Mouse (Mus musculus) midbrain, embryonic 12.5 days (tissue): Measurements from ENCODE around the gene Actl6b. TPM values are rescaled to one million over a fixed set of nuclear protein-coding genes. Genes with fewer than 3 reads are reported as not detected.
"Not testable (repeated sequence)": the region's sequence is repeated elsewhere in the genome, so short reads cannot be mapped to it uniquely, and the experiment has no call there.

Source experiments
- ATAC-seq: fragments of 200-750 bp; cut with Nextera tagmentation; 2 replicates; pipeline ENCODE4 v1.8.0; 2017; ENCODE audit warnings: low read depth, moderate TSS enrichment, moderate library complexity; ENCODE audit not compliant: low FRiP score
- H3K27ac ChIP-seq: fragments of 300-500 bp; sonication (generic); replicated peaks from 2 replicates; pipeline ENCODE4 v1.5.1; 2016; ENCODE audit warnings: mild to moderate bottlenecking
- H3K27me3 ChIP-seq: fragments of 300-500 bp; sonication (generic); 2 replicates; pipeline ENCODE4 v1.6.1; 2016; ENCODE audit warnings: mild to moderate bottlenecking
- H3K36me3 ChIP-seq: fragments of 300-500 bp; sonication (generic); 2 replicates; pipeline ENCODE4 v1.6.1; 2016
- H3K4me1 ChIP-seq: fragments of 300-500 bp; sonication (generic); 2 replicates; pipeline ENCODE4 v1.6.1; 2016
- H3K4me2 ChIP-seq: fragments of 300-500 bp; sonication (generic); replicated peaks from 2 replicates; pipeline ENCODE4 v1.6.1; 2016; ENCODE audit warnings: mild to moderate bottlenecking, moderate library complexity
- H3K4me3 ChIP-seq: fragments of 300-500 bp; sonication (generic); 2 replicates; pipeline ENCODE4 v1.5.1; 2016; ENCODE audit warnings: mild to moderate bottlenecking
- H3K9ac ChIP-seq: fragments of 300-500 bp; sonication (generic); replicated peaks from 2 replicates; pipeline ENCODE4 v1.6.1; 2016; ENCODE audit warnings: mild to moderate bottlenecking, moderate library complexity
- H3K9me3 ChIP-seq: fragments of 300-500 bp; sonication (generic); 2 replicates; pipeline ENCODE4 v1.6.1; 2016; ENCODE audit warnings: mild to moderate bottlenecking
- WGBS: fragments of 180-500 bp; shearing (Covaris S2); methylation state at CpG from one replicate; pipeline ENCODE4 v1.1.7; 2016; 5-methylcytosine and 5-hydroxymethylcytosine counted together
- microRNA-seq: library from miRNA; unstranded; fragments of <30 nt; microRNA quantifications from one replicate; pipeline ENCODE4, GENCODE M21; 2017
- polyA plus RNA-seq: library from polyadenylated mRNA; unstranded; fragments of >200 nt; fragmentation: Nextera tagmentation; extraction: Ambion mirVana; gene quantifications from 2 replicates; pipeline ENCODE4 v1.2.1, GENCODE M21; 2016

Gene Actl6b
- polyA plus RNA-seq, 1 experiment from 2014 or later = 89.4 TPM

- peaks cover 38% of the 10 kb centered on the region for H3K4me1 ChIP-seq
- no peak overlapping the region for H3K4me3 ChIP-seq
- no peak overlapping the region for H3K9ac ChIP-seq
- peaks cover 29% of the 10 kb centered on the region for H3K27me3 ChIP-seq
- peak overlapping the region; percentile 66 for H3K27ac ChIP-seq
- no peaks in the 10 kb centered on the region for H3K36me3 ChIP-seq
- WGBS = 15% methylated on average over 6 of the region's 6 CpGs
- ATAC-seq = no peak
- H3K4me2 ChIP-seq = no peak overlapping the region
- H3K9me3 ChIP-seq = no peaks in the 10 kb centered on the region
Observed at GRCm38 (mm10) chr5:137611245-137611602, 57.9 kb downstream of the Actl6b start.

GRCm38 (mm10) chr5:137613076-137613475, 59.8 kb downstream of the Actl6b start:
- 64% methylated on average over 5 of the region's 5 CpGs for WGBS
- H3K4me1 ChIP-seq = peaks cover 34% of the 10 kb centered on the region

GRCm38 (mm10) chr5:137613550-137613949, 60.2 kb downstream of the Actl6b start, which contains the start of gene Pcolce:
TSS of gene Pcolce (minus strand) at chr5:137613784.
- peak within 1 kb of the TSS; percentile 42; the same call in 1 of the 2 replicates for H3K27ac ChIP-seq
- no peaks in the 10 kb centered on the region for H3K9me3 ChIP-seq
- H3K4me1 ChIP-seq = peaks cover 29% of the 10 kb centered on the region
- H3K36me3 ChIP-seq = no peaks in the 10 kb centered on the region
- no peak within 1 kb of the TSS for H3K4me3 ChIP-seq
- H3K27me3 ChIP-seq = peaks cover 16% of the 10 kb centered on the region
- H3K9ac ChIP-seq = peak within 1 kb of the TSS; percentile 32; the same call in 1 of the 2 replicates
- no peak for ATAC-seq
- WGBS = 65% methylated on average over 11 of the region's 11 CpGs
- H3K4me2 ChIP-seq = 0 out of 2 replicates have a peak within 1 kb of the TSS, but pooled peaks have one; percentile 5

More at GRCm38 (mm10) chr5:137613076-137613475, 59.8 kb downstream of the Actl6b start:
- peaks cover 20% of the 10 kb centered on the region for H3K27me3 ChIP-seq
- no peak overlapping the region for H3K4me3 ChIP-seq
- H3K9ac ChIP-seq = no peak overlapping the region; the same call in 1 of the 2 replicates
- H3K4me2 ChIP-seq = no peak overlapping the region
- ATAC-seq = no peak
- H3K27ac ChIP-seq = peak overlapping the region; percentile 42; the same call in 1 of the 2 replicates
- no peaks in the 10 kb centered on the region for H3K36me3 ChIP-seq
- no peaks in the 10 kb centered on the region for H3K9me3 ChIP-seq

DNA sequence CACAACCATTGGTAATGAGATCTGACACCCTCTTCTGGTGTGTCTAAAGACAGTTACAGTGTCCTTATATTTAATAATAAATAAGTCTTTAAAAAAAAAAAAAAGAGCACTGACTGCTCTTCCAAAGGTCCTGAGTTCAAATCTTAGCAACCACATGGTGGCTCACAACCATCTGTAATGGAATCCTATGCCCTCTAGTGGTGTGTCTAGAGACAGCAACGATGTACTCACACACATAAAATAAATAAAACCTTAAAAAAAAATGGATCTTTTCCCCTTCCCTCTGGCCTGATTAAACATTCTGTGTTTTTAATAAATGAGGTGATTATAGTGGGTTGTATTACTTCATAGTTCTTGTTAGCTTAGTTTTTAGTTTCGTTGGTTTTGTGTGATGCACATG, 61.6 kb downstream of the Actl6b start:
- H3K9me3 ChIP-seq, H3K27me3 ChIP-seq, H3K27ac ChIP-seq, ATAC-seq, H3K4me3 ChIP-seq, H3K4me2 ChIP-seq, H3K36me3 ChIP-seq, H3K9ac ChIP-seq: not testable (repeated sequence)
- WGBS = 92% methylated on average over 2 of the region's 2 CpGs
- peaks cover 28% of the 10 kb centered on the region for H3K4me1 ChIP-seq

- no peak for ATAC-seq
- WGBS = 85% methylated on average over 7 of the region's 7 CpGs
Observed at GRCm38 (mm10) chr5:137615347-137615746, 62.0 kb downstream of the Actl6b start.

More at GRCm38 (mm10) chr5:137615347-137615746, 62.0 kb downstream of the Actl6b start:
- H3K27ac ChIP-seq = no peak overlapping the region
- H3K4me1 ChIP-seq = peaks cover 25% of the 10 kb centered on the region
- 0 out of 2 replicates have a peak, but pooled peaks cover 7% of the 10 kb centered on the region for H3K27me3 ChIP-seq
- H3K9me3 ChIP-seq = no peaks in the 10 kb centered on the region
- no peak overlapping the region for H3K9ac ChIP-seq
- no peaks in the 10 kb centered on the region for H3K36me3 ChIP-seq
- no peak overlapping the region for H3K4me3 ChIP-seq
- no peak overlapping the region for H3K4me2 ChIP-seq

Small RNAs within 50 kb of the gene (microRNA-seq; reads per million reads assigned to microRNA genes)
- gene Mir6418 = 0.93 reads per million

Other genes with a start within 250 kb of the Actl6b start
- 178 and 180 TPM in 2 replicates for gene Srrt, start 245.8 kb upstream of the Actl6b start, polyA plus RNA-seq
- gene Trip6, start 239.1 kb upstream of the Actl6b start, polyA plus RNA-seq = 34.9 and 43.3 TPM in 2 replicates
- 22.7 and 22.9 TPM in 2 replicates for gene Slc12a9, start 219.9 kb upstream of the Actl6b start, polyA plus RNA-seq
- 27.0 and 28.9 TPM in 2 replicates for gene Ephb4, start 203.4 kb upstream of the Actl6b start, polyA plus RNA-seq
- gene Zan, start 76.5 kb upstream of the Actl6b start, polyA plus RNA-seq = 0.03 TPM in 1 of 2 replicates, not detected in the other
- 58.0 and 58.1 TPM in 2 replicates for gene Pop7, start 51.0 kb upstream of the Actl6b start, polyA plus RNA-seq
- 20.5 and 21.1 TPM in 2 replicates for gene Gigyf1, start 35.0 kb upstream of the Actl6b start, polyA plus RNA-seq
- 0.34 TPM in 1 of 2 replicates, not detected in the other for gene Epo, start 20.3 kb upstream of the Actl6b start, polyA plus RNA-seq
- 464 and 467 TPM in 2 replicates for gene Gnb2, start 20.0 kb upstream of the Actl6b start, polyA plus RNA-seq
- gene Tfr2, start 16.3 kb downstream of the Actl6b start, polyA plus RNA-seq = 1.6 and 2.4 TPM in 2 replicates
- 31.9 and 33.5 TPM in 2 replicates for gene Mospd3, start 47.5 kb downstream of the Actl6b start, polyA plus RNA-seq
- 49.0 and 68.9 TPM in 2 replicates for gene Pcolce, start 60.3 kb downstream of the Actl6b start, polyA plus RNA-seq
- gene Fbxo24, start 75.5 kb downstream of the Actl6b start, polyA plus RNA-seq = 0.23 and 0.24 TPM in 2 replicates
- 31.3 and 33.5 TPM in 2 replicates for gene Lrch4, start 75.6 kb downstream of the Actl6b start, polyA plus RNA-seq
- 10.7 and 12.9 TPM in 2 replicates for gene Gm20605, start 75.7 kb downstream of the Actl6b start, polyA plus RNA-seq
- gene Sap25, start 87.8 kb downstream of the Actl6b start, polyA plus RNA-seq = 8.1 and 10.7 TPM in 2 replicates
- gene Irs3, start 92.2 kb downstream of the Actl6b start, polyA plus RNA-seq = 0.14 and 0.29 TPM in 2 replicates
- 25.9 and 29.0 TPM in 2 replicates for gene Agfg2, start 131.2 kb downstream of the Actl6b start, polyA plus RNA-seq
- gene Nyap1, start 188.1 kb downstream of the Actl6b start, polyA plus RNA-seq = 22.1 TPM in 2 replicates
- 68.4 and 71.4 TPM in 2 replicates for gene Tsc22d4, start 192.2 kb downstream of the Actl6b start, polyA plus RNA-seq
- gene Ppp1r35, start 225.3 kb downstream of the Actl6b start, polyA plus RNA-seq = 67.7 and 73.0 TPM in 2 replicates
- 12.1 and 13.7 TPM in 2 replicates for gene Mepce, start 234.1 kb downstream of the Actl6b start, polyA plus RNA-seq
- 14.9 and 17.9 TPM in 2 replicates for gene Zcwpw1, start 234.3 kb downstream of the Actl6b start, polyA plus RNA-seq